Mouse (Mus musculus) myocyte (in vitro differentiated cells): Measurements from ENCODE around the gene Ttll5. TPM values are rescaled to one million over a fixed set of nuclear protein-coding genes. Genes with fewer than 3 reads are reported as not detected.

Experiments used
- H3K27me3 ChIP-seq: one replicate; pipeline ENCODE4 v1.6.1; 2011; ENCODE audit not compliant: control insufficient read depth, insufficient read depth, insufficient read length
- H3K36me3 ChIP-seq: one replicate; pipeline ENCODE4 v1.6.1; 2011; ENCODE audit not compliant: control insufficient read depth, insufficient read depth
- H3K4me2 ChIP-seq: one replicate; pipeline ENCODE4 v1.6.1; 2011; ENCODE audit warnings: low read depth, control low read depth
- H3K4me3 ChIP-seq: one replicate; pipeline ENCODE4 v1.5.1; 2011; ENCODE audit warnings: mild to moderate bottlenecking, control low read depth, moderate library complexity
- H3K79me2 ChIP-seq: one replicate; pipeline ENCODE4 v1.6.1; 2011; ENCODE audit not compliant: control insufficient read depth, insufficient read depth
- H3ac ChIP-seq: one replicate; pipeline ENCODE4 v1.6.1; 2011; ENCODE audit not compliant: control insufficient read depth, insufficient read length
- CEBPB ChIP-seq: IDR thresholded peaks from 2 replicates; pipeline ENCODE4 v1.6.1; 2011; ENCODE audit warnings: mild to moderate bottlenecking, moderate library complexity; ENCODE audit not compliant: poor library complexity, insufficient read depth, severe bottlenecking
- E2F4 ChIP-seq: IDR thresholded peaks from one replicate; pipeline ENCODE4 v1.6.1; 2011; ENCODE audit warnings: mild to moderate bottlenecking, control low read depth, moderate library complexity; ENCODE audit not compliant: insufficient read depth
- MAX ChIP-seq: IDR thresholded peaks from one replicate; pipeline ENCODE4 v1.6.1; 2011; ENCODE audit warnings: low read depth, mild to moderate bottlenecking, control low read depth
- MYOD1 ChIP-seq, 3 experiments: IDR thresholded peaks; one replicate each; pipeline ENCODE4 v1.6.1; 2011; ENCODE audit warnings: control low read depth in 2 of 3, low read depth in 2 of 3, mild to moderate bottlenecking in 2 of 3, moderate library complexity in 1 of 3; ENCODE audit not compliant: insufficient read length in 2 of 3, control insufficient read depth in 1 of 3
- MYOG ChIP-seq, 3 experiments: IDR thresholded peaks; one replicate each; pipeline ENCODE4 v1.6.1; 2011; ENCODE audit warnings: control low read depth in 2 of 3, low read depth in 2 of 3, mild to moderate bottlenecking in 2 of 3; ENCODE audit not compliant: insufficient read length in 2 of 3, control insufficient read depth in 1 of 3, insufficient read depth in 1 of 3
- POLR2A ChIP-seq: IDR thresholded peaks from one replicate; pipeline ENCODE4 v1.6.1; 2011; ENCODE audit warnings: low read depth, mild to moderate bottlenecking, control low read depth, moderate library complexity; ENCODE audit not compliant: insufficient read length
- POLR2AphosphoS2 ChIP-seq: IDR thresholded peaks from one replicate; pipeline ENCODE4 v1.6.1; 2011; ENCODE audit warnings: low read depth, control low read depth; ENCODE audit not compliant: insufficient read length
- REST ChIP-seq: IDR thresholded peaks from one replicate; pipeline ENCODE4 v1.6.1; 2011; ENCODE audit warnings: mild to moderate bottlenecking, control low read depth, moderate library complexity; ENCODE audit not compliant: insufficient read depth, insufficient read length
- SRF ChIP-seq: IDR thresholded peaks from one replicate; pipeline ENCODE4 v1.6.1; 2011; ENCODE audit warnings: low read depth; ENCODE audit not compliant: control insufficient read depth, insufficient read length
- TCF12 ChIP-seq: IDR thresholded peaks from one replicate; pipeline ENCODE4 v1.6.1; 2011; ENCODE audit warnings: mild to moderate bottlenecking, control low read depth; ENCODE audit not compliant: poor library complexity, insufficient read depth, severe bottlenecking
- TCF3 ChIP-seq: IDR thresholded peaks from one replicate; pipeline ENCODE4 v1.6.1; 2011; ENCODE audit warnings: low read depth, control low read depth; ENCODE audit not compliant: insufficient read length
- USF1 ChIP-seq: IDR thresholded peaks from one replicate; pipeline ENCODE4 v1.6.1; 2011; ENCODE audit warnings: low read depth, mild to moderate bottlenecking, control low read depth, moderate library complexity
- polyA plus RNA-seq: library from polyadenylated mRNA; unstranded; fragments of >200 nt; fragmentation: generic; extraction: Trizol; gene quantifications from one replicate; pipeline ENCODE4 v1.2.1, GENCODE M21; 2012; ENCODE audit warnings: missing spikeins

The Ttll5 gene
- polyA plus RNA-seq, 1 experiment, result 36.2 TPM

GRCm38 (mm10) chr12:86095806-86096205 is 271.3 kb downstream of the Ttll5 start:
- no peak overlapping the region for H3ac ChIP-seq
- H3K4me2 ChIP-seq, result no peak overlapping the region
- no peaks in the 10 kb centered on the region for H3K27me3 ChIP-seq
- no peaks in the 10 kb centered on the region for H3K36me3 ChIP-seq
- H3K4me3 ChIP-seq, result no peak overlapping the region
- no peaks in the 10 kb centered on the region for H3K79me2 ChIP-seq
- TF ChIP-seq TCF3 (no peak), POLR2AphosphoS2 (no peak), TCF12 (no peak), CEBPB (peak; percentile 20; the same call in 1 of the 2 replicates), POLR2A (no peak)

GRCm38 (mm10) chr12:86097781-86098180 is 273.3 kb downstream of the Ttll5 start:
- Histone ChIP-seq H3K27me3 (no peaks in the 10 kb centered on the region), H3ac (no peak overlapping the region), H3K4me3 (no peak overlapping the region), H3K4me2 (no peak overlapping the region), H3K79me2 (no peaks in the 10 kb centered on the region), H3K36me3 (no peaks in the 10 kb centered on the region)
- TF ChIP-seq REST, result no peak
- TF ChIP-seq USF1, result no peak
- TF ChIP-seq TCF12, result no peak
- TF ChIP-seq TCF3, result no peak
- TF ChIP-seq CEBPB, result no peak
- no peak for TF ChIP-seq MYOG (IDR thresholded peaks at IDR 0.05; ENCODE audit: control insufficient read depth in 1 of 3, insufficient read depth in 1 of 3, insufficient read length in 2 of 3, low read depth in 2 of 3)
- TF ChIP-seq POLR2A, result no peak
- no peak for TF ChIP-seq E2F4
- no peak for TF ChIP-seq MAX
- no peak for TF ChIP-seq POLR2AphosphoS2
- no peak for TF ChIP-seq MYOD1 (IDR thresholded peaks at IDR 0.05; ENCODE audit: control insufficient read depth in 1 of 3, insufficient read length in 2 of 3, low read depth in 2 of 3)
- no peak for TF ChIP-seq SRF

GRCm38 (mm10) chr12:86100711-86101110 is 276.3 kb downstream of the Ttll5 start:
- Histone ChIP-seq H3K36me3 (no peaks in the 10 kb centered on the region), H3K79me2 (no peaks in the 10 kb centered on the region), H3ac (no peak overlapping the region), H3K27me3 (no peaks in the 10 kb centered on the region), H3K4me2 (no peak overlapping the region), H3K4me3 (no peak overlapping the region)
- no peak for TF ChIP-seq POLR2A
- no peak for TF ChIP-seq CEBPB
- no peak for TF ChIP-seq TCF3
- TF ChIP-seq MAX, result no peak
- no peak for TF ChIP-seq E2F4
- peak in 1 of 3 experiments; percentile 36 for TF ChIP-seq MYOG (IDR thresholded peaks at IDR 0.05; ENCODE audit: control insufficient read depth in 1 of 3, insufficient read depth in 1 of 3, insufficient read length in 2 of 3, low read depth in 2 of 3)
- peak in 2 of 3 experiments; percentile 49 to 71 for TF ChIP-seq MYOD1 (IDR thresholded peaks at IDR 0.05; ENCODE audit: control insufficient read depth in 1 of 3, insufficient read length in 2 of 3, low read depth in 2 of 3)
- TF ChIP-seq REST, result no peak
- TF ChIP-seq SRF, result no peak
- no peak for TF ChIP-seq TCF12
- no peak for TF ChIP-seq POLR2AphosphoS2
- no peak for TF ChIP-seq USF1

- no peaks in the 10 kb centered on the region for H3K36me3 ChIP-seq
- H3K27me3 ChIP-seq, result no peaks in the 10 kb centered on the region
- no peak overlapping the region for H3K4me3 ChIP-seq
- TF ChIP-seq MYOG (IDR thresholded peaks at IDR 0.05; ENCODE audit: control insufficient read depth in 1 of 3, insufficient read depth in 1 of 3, insufficient read length in 2 of 3, low read depth in 2 of 3) (no peak), TCF3 (no peak), MAX (no peak), POLR2AphosphoS2 (no peak), MYOD1 (IDR thresholded peaks at IDR 0.05; ENCODE audit: control insufficient read depth in 1 of 3, insufficient read length in 2 of 3, low read depth in 2 of 3) (no peak), POLR2A (no peak), TCF12 (no peak), SRF (no peak), CEBPB (no peak), E2F4 (no peak)
- H3K4me2 ChIP-seq, result no peak overlapping the region
- H3K79me2 ChIP-seq, result no peaks in the 10 kb centered on the region
- H3ac ChIP-seq, result no peak overlapping the region
These were observed 278.2 kb downstream of the Ttll5 start for GRCm38 (mm10) chr12:86102686-86103085.

GRCm38 (mm10) chr12:86103391-86103790 is 278.9 kb downstream of the Ttll5 start:
- Histone ChIP-seq H3K36me3 (no peaks in the 10 kb centered on the region), H3K4me2 (no peak overlapping the region), H3ac (no peak overlapping the region), H3K27me3 (no peaks in the 10 kb centered on the region), H3K79me2 (no peaks in the 10 kb centered on the region), H3K4me3 (no peak overlapping the region)
- TF ChIP-seq POLR2AphosphoS2 (no peak), CEBPB (no peak), TCF3 (no peak), POLR2A (no peak), E2F4 (no peak), MAX (no peak), SRF (no peak), MYOD1 (IDR thresholded peaks at IDR 0.05; ENCODE audit: control insufficient read depth in 1 of 3, insufficient read length in 2 of 3, low read depth in 2 of 3) (no peak), USF1 (no peak), REST (no peak), MYOG (IDR thresholded peaks at IDR 0.05; ENCODE audit: control insufficient read depth in 1 of 3, insufficient read depth in 1 of 3, insufficient read length in 2 of 3, low read depth in 2 of 3) (no peak), TCF12 (no peak)
